Mouse (Mus musculus): ENCODE data around the gene Kif24.

DNA sequence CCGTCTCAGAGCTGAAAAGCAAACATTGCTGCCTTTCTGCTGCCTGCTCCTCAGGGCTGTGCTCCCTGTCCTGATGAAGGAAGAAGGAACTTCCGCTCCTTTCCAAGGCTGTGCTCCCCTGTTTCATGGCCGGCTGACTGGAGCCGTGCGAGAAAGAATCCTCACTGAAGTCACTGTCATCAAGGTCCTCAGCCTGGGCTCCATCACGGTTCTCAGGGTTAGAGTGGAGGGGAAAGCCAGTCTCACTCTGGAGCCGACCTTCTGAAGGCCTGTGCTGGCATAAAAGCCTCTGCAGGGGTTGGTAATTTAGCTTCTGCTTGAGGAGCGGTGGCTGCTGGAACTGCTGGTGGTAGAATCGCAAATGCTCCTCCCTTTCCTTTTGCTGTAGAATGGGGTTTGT is 70.0 kb downstream of the Kif24 start:
- TF ChIP-seq CTCF (IDR thresholded peaks at IDR 0.05; ENCODE audit: low read depth, low read length), result no peak
- TF ChIP-seq GATA1 (IDR thresholded peaks at IDR 0.05; ENCODE audit: borderline replicate concordance, low read length), result no peak
- TF ChIP-seq TAL1 (conservative IDR thresholded peaks at IDR 0.05; ENCODE audit: low read depth, low read length), result no peak

All from G1E (cell line).